Mouse (Mus musculus) frontal cortex, postnatal 14 days (tissue): ENCODE data around the gene Leng8.

Experiments
- DNase-seq, 2 experiments: peaks; one replicate each; pipeline ENCODE4 v3.0.0; 2022; ENCODE audit warnings: low spot score in 2 of 2

Leng8 gene

DNA sequence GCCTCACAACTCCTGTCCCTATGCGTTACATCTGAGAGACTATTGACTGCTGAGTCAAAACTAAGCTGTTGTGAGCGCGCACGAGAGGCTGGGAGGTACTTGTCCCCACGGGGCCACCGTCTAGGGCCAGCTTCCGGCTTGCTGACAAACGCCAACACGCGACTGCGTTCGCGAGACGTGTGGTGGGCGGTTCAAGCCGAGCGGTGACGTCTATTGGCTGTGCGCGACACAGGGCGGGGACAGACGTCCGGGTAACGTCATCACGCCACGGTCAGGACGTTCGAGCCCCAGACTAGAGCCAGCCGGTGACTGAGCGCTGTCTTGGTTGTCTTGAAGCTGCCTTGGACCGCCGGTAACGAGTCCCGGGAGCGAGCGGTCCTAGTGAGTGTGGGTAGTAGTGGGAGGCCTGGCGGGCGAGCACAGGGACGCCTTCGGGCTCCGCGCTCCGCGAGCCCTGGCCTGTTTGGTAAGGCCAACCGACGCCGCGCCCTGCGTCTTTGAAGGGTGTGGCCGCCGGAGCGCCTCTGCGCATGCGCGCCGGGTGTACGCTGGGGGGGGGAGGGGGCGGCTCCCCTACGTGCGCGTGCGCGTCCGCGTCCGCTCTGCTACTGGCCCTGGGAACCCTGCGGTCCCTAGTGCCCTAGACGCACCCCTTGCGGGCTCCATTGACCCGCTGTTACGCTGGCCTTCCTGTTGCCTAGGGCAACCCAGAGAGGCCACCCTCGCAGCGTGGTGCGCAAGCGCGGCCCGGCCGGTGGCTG, at the start of gene Leng8:
TSS of gene Leng8 (plus strand) at position 269 of the 761 bp plus-strand sequence.
- DNase-seq, result peak; percentile 99

GRCm38 (mm10) chr7:4087238-4087895, 49.5 kb upstream of the Leng8 start:
- DNase-seq, result peak; percentile 45 to 59

DNA sequence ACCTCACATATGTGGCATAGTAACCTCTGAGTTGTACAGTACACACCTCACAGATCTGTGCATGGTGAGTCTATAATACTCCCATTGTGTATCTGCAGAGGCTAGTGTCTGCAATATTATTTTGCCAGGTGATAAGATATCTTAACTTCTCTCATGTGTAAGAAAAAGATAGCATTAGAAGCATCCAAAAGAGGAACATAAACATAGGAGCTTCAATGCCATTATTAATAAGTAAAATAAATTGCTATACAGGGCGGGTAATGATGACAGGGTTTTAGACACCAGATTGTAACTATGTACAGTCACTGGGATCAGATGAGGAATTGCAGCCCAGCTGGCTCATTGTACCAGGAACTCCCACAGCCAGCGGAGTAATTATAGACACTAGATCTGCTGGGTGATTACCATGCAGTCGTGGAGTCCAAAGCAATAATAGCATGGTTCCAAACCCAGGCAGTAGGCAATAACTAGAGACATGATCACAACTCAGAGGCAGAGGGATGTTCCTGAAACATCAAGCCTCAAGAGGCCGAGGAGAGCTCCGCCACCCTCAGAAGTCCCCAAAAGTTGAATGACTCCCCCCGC, 48.9 kb upstream of the Leng8 start:
- peak in 1 of 2 experiments; percentile 27 for DNase-seq

- DNase-seq, result no peak
Measured at GRCm38 (mm10) chr7:4088679-4089078, 48.2 kb upstream of the Leng8 start.

DNA sequence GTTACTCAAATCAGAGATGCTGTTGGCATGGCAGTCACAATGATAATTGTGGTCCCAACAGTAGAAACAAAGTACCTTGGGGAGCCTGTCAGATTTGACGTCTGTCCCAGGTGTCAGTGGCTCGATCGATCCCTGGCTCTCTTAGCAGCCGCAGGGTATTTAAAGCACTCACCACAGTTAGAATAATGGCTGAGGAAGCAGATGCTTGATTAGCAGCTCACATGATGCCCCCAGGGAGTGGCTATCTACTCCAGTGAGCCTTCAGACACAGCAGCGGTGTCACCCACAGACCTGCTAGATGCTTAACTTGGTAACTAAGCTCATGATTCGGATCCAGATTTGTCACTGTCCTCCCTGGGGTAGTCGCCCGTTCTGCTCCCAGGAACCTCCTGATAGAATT, 45.7 kb upstream of the Leng8 start:
- no peak for DNase-seq

DNA sequence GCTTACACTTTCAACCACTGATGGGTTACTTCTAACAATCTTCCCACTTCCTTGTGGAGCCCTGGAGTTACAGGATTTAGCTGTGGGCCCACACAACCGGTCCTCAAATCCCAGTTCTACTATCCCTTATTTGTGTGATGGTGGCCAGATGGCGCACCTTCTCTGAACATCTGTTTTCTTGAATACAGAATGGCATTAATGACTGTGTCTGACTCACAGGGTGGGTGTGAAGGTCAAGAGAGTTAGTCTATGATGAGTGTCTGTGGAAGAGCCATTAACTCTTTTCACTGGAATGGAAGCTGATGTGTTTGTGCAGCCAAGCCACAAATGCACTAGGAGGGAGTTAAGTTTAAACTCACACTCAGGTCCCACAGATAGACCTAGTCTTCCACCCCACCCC, 38.5 kb upstream of the Leng8 start:
- DNase-seq, result no peak

GRCm38 (mm10) chr7:4098832-4099231, 38.0 kb upstream of the Leng8 start:
- no peak for DNase-seq

- DNase-seq, result no peak
Measured at GRCm38 (mm10) chr7:4101144-4101543, 35.7 kb upstream of the Leng8 start.

GRCm38 (mm10) chr7:4103411-4103810, 33.4 kb upstream of the Leng8 start:
- DNase-seq, result no peak

- DNase-seq, result no peak
Measured at GRCm38 (mm10) chr7:4111766-4112165, 25.1 kb upstream of the Leng8 start.

GRCm38 (mm10) chr7:4117050-4117814, 19.6 kb upstream of the Leng8 start:
- DNase-seq, result no peak

GRCm38 (mm10) chr7:4119344-4119902, 17.4 kb upstream of the Leng8 start, which contains the start of gene Ttyh1:
Ttyh1 (plus strand) TSS chr7:4119408.
- DNase-seq, result peak in 1 of 2 experiments; percentile 68

DNA sequence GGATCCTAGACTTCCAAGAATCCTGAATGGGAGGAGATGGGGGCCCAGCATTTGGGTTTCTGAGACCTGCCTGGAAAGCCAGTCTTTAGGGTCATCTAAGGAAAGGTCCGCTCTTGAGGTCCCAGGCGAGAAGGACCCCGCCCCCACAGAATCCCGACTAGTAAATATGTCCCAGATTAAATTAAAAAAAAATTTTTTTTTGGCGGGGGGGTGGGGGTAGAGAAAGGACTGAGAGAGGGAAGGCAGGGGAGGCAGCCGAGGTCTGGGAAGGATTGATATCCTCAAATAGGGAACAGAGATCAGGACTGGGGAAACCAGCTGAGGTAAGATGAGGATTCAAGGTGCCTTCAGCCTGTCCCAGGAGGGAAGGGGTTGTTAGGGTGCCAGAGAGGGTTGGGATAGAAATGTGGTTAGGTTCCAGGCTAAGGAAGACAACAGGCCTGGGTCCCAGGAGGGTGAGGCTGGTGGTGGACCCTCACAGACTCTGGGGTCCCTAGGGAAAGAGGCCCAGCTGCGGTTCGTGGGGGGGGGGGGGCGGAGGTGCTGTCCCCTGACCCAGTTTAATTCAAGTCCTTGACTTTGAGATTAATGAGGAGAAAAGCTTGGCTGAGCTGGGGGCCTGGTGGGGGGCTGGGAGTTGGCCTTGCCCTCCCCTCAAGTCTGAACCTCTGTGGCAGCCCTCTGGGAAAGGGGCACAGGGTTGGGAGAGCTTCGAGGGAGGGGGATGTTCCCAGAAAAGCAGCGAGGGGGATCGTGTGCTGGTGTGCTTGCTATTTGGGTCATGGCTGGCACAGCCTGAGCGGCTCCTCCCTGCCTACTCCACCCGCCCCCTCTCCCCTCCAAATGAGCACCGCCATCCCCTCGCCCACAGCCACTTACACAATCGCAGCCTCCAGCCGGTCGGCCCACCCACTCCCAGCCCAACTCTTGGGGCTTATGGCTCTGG, 16.6 kb upstream of the Leng8 start:
- DNase-seq, result peak in 1 of 2 experiments; percentile 49

- DNase-seq, result peak in 1 of 2 experiments; percentile 22
Measured at GRCm38 (mm10) chr7:4122076-4122768, 14.6 kb upstream of the Leng8 start.

DNA sequence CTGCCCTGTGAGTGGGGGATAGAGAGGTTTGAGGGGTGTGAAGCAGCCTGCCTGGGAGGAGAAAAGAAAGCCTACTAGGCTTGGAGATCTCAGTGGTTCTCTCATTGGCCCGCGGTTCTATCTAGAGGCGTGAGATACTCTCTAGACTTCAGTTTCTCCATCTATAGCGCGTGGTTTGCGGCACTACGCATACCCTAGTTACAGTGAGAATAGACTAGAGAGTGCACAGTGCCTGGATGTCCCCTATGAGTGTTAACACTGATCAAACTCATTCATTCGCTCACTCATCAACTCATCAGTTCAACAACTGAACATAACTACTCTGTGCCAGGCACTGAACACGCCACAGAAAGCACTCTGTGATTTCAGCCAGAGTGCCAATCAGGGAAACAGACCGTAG, 14.1 kb upstream of the Leng8 start:
- peak in 1 of 2 experiments; percentile 31 for DNase-seq

DNA sequence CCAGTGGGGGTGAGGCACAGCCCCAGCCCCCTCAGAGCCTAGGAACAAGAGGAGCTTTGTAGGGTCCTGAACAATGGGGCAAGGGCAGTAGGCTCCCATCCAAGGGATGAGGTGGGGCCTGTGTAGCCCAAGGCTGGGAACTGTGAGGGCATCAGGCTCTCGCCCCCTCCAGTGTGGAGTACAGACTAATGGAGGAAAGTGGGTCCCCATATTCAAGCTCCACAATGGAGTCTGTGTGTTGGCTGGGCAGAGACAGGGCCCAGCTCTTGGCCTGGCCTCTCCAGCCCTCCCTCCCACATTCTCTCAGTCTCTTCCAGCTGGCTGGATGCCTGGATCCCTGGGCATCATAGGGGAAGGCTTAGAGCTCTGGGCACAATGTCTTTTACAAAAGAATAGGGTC, 13.1 kb upstream of the Leng8 start:
- DNase-seq, result peak; percentile 66 to 86

- DNase-seq, result peak; percentile 85 to 92
Measured at GRCm38 (mm10) chr7:4124315-4124759, 12.5 kb upstream of the Leng8 start.

GRCm38 (mm10) chr7:4124856-4125255, 12.0 kb upstream of the Leng8 start:
- no peak for DNase-seq

- peak in 1 of 2 experiments; percentile 17 for DNase-seq
Measured at GRCm38 (mm10) chr7:4125306-4125705, 11.5 kb upstream of the Leng8 start.
